Mouse (Mus musculus) megakaryocyte, embryonic 14.5 days (primary cell): ENCODE measurements at regions not wholly inside any gene's neighbourhood (a gene's known extent, or its start where the extent isn't known, plus 50 kb on each side); places are given as distances from the start of the nearest gene placed in this dataset.

Source experiments
- FLI1 ChIP-seq: IDR thresholded peaks from 2 replicates; pipeline ENCODE4 v1.6.1; 2012; ENCODE audit warnings: low read length, inconsistent platforms, mixed read lengths
- GATA1 ChIP-seq: IDR thresholded peaks from 3 replicates; pipeline ENCODE4 v1.6.1; 2012; ENCODE audit warnings: mixed read lengths, low read length, inconsistent platforms, borderline replicate concordance

DNA sequence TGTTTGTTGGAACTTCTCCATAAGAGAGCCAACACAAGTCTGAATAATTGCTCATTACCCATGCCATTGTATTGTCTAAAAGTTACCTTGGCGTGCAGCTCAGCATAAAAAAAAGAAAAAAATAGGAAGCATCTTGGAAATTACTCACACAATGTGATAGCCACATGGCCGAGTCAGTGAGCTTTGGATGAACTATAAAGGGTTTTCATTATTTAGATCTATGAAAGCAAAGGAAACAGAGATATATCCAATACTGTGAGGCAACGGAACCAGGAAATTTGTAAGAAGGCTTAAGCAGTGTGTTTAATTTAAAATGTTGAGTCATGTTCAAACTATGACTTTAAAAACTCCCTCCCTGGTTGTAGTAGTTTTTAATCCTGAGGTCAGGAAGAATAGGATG lies 446.7 kb upstream of the Dph6 start:
- TF ChIP-seq FLI1 (no peak), GATA1 (no peak)
